Mouse (Mus musculus) liver, embryonic 16.5 days (tissue): Measurements from ENCODE around the gene Clec2l. TPM values are rescaled to one million over a fixed set of nuclear protein-coding genes. Genes with fewer than 3 reads are reported as not detected.

Experiments
- ATAC-seq: fragments of 200-750 bp; cut with Nextera tagmentation; 2 replicates; pipeline ENCODE4 v1.8.0; 2017; ENCODE audit warnings: low read depth, mild to moderate bottlenecking, moderate number of reproducible peaks, moderate library complexity
- H3K27ac ChIP-seq: fragments of 300-500 bp; sonication (generic); 2 replicates; pipeline ENCODE4 v1.5.1; 2014; ENCODE audit warnings: mild to moderate bottlenecking, low read length
- H3K27me3 ChIP-seq: fragments of 300-500 bp; sonication (generic); 2 replicates; pipeline ENCODE4 v1.6.1; 2014; ENCODE audit warnings: low read depth, low read length, mixed read lengths; ENCODE audit not compliant: control insufficient read depth, insufficient read depth
- H3K36me3 ChIP-seq: fragments of 300-500 bp; sonication (generic); 2 replicates; pipeline ENCODE4 v1.6.1; 2014; ENCODE audit warnings: mild to moderate bottlenecking; ENCODE audit not compliant: control insufficient read depth, insufficient read depth
- H3K4me1 ChIP-seq: fragments of 300-500 bp; sonication (generic); 2 replicates; pipeline ENCODE4 v1.6.1; 2014; ENCODE audit warnings: low read depth, low read length, mixed read lengths; ENCODE audit not compliant: control insufficient read depth
- H3K4me2 ChIP-seq: fragments of 300-500 bp; sonication (generic); 2 replicates; pipeline ENCODE4 v1.6.1; 2014; ENCODE audit warnings: low read depth, low read length, mixed read lengths
- H3K4me3 ChIP-seq: fragments of 300-500 bp; sonication (generic); 2 replicates; pipeline ENCODE4 v1.5.1; 2014; ENCODE audit warnings: low read depth, mild to moderate bottlenecking, low read length
- H3K9ac ChIP-seq: fragments of 300-500 bp; sonication (generic); 2 replicates; pipeline ENCODE4 v1.6.1; 2014; ENCODE audit warnings: low read depth, low read length
- H3K9me3 ChIP-seq: fragments of 300-500 bp; sonication (generic); replicated peaks from 2 replicates; pipeline ENCODE4 v1.6.1; 2016; ENCODE audit warnings: low read length; ENCODE audit not compliant: control insufficient read depth
- WGBS: fragments of 180-500 bp; shearing (Covaris S2); extraction: QIAGEN DNeasy Blood & Tissue Kit; methylation state at CpG from one replicate; pipeline ENCODE4 v1.1.7; 2014; ENCODE audit not compliant: insufficient replicate concordance; 5-methylcytosine and 5-hydroxymethylcytosine counted together
- polyA plus RNA-seq: library from polyadenylated mRNA; unstranded; fragments of >200 nt; fragmentation: Nextera tagmentation; extraction: Ambion mirVana; gene quantifications from 2 replicates; pipeline ENCODE4 v1.2.1, GENCODE M21; 2015

Gene Clec2l
- polyA plus RNA-seq, 1 experiment from 2014 or later, result not detected

DNA sequence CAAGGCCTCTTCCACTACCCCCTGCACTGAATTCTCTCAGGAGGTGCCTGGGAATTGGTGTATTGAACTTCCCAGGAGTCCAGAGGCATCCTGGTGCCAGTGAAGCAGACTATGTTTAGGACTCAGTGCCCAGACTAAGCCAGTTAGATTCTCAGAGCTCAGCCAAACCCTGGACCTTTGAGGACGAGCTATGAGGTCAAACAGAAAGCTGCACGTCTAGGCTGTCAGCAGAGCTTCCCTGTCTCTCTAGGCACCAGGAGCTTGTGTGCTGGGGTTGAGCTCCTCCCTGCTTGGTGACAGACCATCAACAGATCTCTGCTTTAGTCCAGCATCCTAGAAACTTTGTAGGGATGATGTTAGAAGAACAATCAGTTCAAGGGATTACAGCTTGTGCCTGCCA is 38.6 kb downstream of the Clec2l start:
- 67% methylated on average over 2 of the region's 2 CpGs for WGBS
- Histone ChIP-seq H3K36me3 (peaks cover 72% of the 10 kb centered on the region), H3K4me3 (no peak overlapping the region), H3K9ac (no peak overlapping the region), H3K4me2 (no peak overlapping the region), H3K4me1 (no peaks in the 10 kb centered on the region), H3K27ac (no peak overlapping the region), H3K27me3 (no peaks in the 10 kb centered on the region), H3K9me3 (no peaks in the 10 kb centered on the region)
- ATAC-seq, result no peak

DNA sequence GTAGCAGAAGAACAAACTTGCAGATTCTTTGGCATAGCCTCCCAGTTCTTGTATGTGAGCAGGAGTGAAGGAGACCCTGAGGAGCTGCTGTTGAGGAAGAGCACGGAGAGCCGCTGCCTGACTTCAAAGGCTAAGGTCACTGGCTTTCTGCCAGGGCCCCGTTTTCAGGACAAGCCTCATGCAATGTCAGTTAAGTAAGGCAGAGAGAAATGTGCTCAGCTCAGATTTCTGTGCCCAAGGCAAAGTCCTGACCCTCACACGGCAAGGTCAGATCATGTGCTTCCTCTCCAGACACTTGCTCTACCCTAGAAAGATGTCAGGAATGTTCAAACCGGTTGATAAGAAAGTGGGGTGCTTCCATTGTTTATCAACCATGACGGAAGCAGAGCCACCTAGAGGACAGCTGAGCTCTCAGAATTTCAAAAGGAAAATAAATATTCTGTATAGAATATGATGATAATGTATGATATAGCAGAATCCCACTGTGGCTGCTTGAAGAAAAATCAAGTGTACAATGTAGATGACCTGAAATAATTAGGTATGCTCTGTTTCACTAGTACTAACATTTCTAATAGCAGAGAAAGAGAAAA is 40.0 kb downstream of the Clec2l start:
- Histone ChIP-seq H3K36me3 (peaks cover 72% of the 10 kb centered on the region), H3K9ac (no peak overlapping the region), H3K9me3 (no peaks in the 10 kb centered on the region), H3K27ac (no peak overlapping the region), H3K4me1 (no peaks in the 10 kb centered on the region), H3K27me3 (no peaks in the 10 kb centered on the region), H3K4me3 (no peak overlapping the region), H3K4me2 (no peak overlapping the region)
- WGBS, result 62% methylated on average over 6 of the region's 6 CpGs
- no peak for ATAC-seq

DNA sequence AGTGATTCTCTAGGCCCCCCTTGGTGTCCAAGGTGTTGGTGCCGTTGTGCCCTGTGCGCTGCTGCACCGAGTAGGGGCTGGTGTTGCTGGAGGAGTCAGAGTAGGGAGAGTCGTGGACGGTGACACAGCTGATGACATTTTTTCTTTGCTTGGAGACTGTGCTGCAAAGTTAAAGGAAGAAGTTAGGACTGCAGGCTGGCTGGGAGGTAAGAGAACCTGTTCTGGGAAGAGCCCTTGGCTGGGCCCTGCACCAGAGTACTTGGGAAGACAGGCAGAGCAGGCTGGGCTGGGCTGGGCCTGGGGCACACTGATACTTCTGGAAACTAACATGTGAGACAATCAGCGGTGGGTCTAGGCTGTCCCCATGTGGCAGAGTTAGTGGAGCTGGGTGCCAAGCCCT is 40.7 kb downstream of the Clec2l start:
- no peak overlapping the region for H3K27ac ChIP-seq

DNA sequence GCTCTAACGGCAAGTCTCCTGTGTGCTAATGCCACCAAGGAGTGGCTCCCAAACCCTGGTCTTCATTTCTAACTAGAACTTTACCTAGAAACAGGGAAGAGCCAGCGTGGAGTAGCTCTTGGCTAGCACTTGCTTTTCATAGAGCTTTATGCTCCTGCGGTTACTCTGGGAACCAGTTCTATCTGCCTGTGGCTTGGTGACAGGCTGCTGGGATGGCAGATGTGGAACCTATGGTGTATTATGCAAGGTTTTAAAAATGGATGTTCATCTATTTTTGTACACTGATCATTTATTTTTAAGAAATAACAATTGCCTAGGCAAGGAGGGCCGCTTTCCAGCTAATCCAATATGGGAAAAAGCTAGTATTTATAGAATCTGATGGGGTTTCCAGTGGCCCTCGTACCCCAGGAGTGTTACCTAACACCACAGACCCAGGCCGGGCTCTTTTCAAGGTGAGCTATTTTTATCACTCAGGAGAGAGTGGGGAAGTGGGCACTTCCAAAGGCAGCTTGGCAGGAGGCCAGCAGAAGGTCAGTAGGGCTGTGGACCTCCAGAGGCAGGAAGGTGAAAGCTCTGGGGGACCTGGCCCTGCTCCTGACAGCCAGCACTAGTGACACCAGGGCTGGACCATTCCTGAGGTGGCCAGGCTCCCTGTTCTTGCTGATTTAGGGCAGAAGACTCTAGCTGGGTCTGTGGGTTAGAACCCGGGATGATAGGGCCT is 41.6 kb downstream of the Clec2l start:
- Histone ChIP-seq H3K36me3 (peaks cover 60% of the 10 kb centered on the region), H3K4me2 (no peak overlapping the region), H3K27me3 (no peaks in the 10 kb centered on the region), H3K27ac (no peak overlapping the region), H3K4me3 (no peak overlapping the region), H3K4me1 (no peaks in the 10 kb centered on the region), H3K9ac (no peak overlapping the region), H3K9me3 (no peaks in the 10 kb centered on the region)
- peak; percentile 56 for ATAC-seq
- 78% methylated on average over 7 of the region's 7 CpGs for WGBS

More for the DNA sequence above, 40.7 kb downstream of the Clec2l start:
- ATAC-seq, result no peak
- Histone ChIP-seq H3K4me3 (no peak overlapping the region), H3K27me3 (no peaks in the 10 kb centered on the region), H3K36me3 (peaks cover 66% of the 10 kb centered on the region), H3K4me1 (no peaks in the 10 kb centered on the region), H3K9me3 (no peaks in the 10 kb centered on the region), H3K9ac (no peak overlapping the region), H3K4me2 (no peak overlapping the region)
- WGBS, result 95% methylated on average over 6 of the region's 6 CpGs

DNA sequence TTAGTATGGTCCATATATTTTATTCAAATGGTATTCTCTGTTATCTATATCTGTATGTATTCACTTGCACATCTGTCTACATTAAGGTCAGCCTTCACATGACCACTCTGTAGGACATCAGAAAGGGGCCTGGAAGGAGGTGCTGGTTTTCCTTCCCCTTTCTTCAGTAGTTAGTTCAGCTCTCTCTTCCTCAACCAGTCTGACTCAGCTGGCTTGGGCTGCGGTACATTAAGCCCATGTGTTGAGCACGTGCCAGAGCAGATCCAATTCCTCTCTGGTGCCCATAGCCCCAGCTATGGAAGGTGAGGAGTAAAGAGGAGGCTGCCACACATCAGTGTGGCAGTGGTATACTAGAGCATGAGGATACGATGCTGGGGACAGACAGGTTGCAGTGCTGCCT is 47.6 kb downstream of the Clec2l start:
- H3K4me3 ChIP-seq, result no peak overlapping the region
- H3K27me3 ChIP-seq, result no peaks in the 10 kb centered on the region
- ATAC-seq, result 0 out of 2 replicates have a peak, but pooled peaks have one; percentile 30
- peaks cover 71% of the 10 kb centered on the region for H3K36me3 ChIP-seq
- H3K27ac ChIP-seq, result no peak overlapping the region
- 74% methylated on average over 3 of the region's 3 CpGs for WGBS
- H3K9me3 ChIP-seq, result no peaks in the 10 kb centered on the region
- no peak overlapping the region for H3K4me2 ChIP-seq
- H3K9ac ChIP-seq, result no peak overlapping the region
- no peaks in the 10 kb centered on the region for H3K4me1 ChIP-seq

DNA sequence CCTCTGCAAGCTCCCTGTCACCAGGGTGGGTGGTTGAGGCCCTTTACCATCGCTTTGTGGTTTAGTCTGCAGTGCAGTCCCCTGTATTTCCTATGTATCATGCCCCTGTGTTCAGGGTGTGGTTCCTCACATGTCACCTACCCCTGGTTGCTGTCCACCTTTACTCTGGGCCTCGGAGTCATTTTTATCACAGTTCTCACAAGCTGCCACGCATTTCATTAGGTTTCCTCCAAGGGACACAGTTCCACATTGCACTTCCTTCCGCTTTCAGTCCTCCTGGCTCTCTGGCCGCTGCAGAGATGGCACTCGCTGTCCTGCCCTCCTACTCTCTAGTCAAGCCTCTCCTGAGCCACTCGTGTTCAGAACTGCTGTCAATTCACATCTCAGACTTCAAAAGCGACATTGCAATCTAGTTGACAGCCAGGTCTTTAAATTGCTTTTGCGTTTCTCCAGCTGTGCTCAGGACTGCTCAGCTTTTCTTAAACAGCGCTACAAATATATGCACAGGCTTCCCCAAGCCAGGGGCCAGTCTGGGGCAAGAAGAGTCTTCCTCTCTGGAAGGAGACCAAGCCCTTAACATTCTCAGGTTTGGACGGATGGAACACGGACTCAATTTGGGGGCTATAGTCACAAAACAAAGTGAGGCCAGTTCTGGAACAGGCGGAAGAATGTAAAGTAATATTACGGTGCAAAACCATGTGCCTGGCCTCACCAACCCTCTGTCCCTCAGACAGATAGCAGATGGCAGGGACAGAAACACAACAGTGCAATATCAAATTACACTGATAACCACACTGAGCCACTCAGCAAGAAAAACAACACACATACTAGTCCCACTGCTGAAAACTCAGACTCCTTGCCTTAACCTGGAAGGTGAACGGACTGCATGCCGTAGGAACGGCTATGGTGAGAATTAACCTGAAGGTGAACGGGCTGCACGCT is 51.4 kb downstream of the Clec2l start:
- no peak overlapping the region for H3K9ac ChIP-seq
- no peak overlapping the region for H3K4me2 ChIP-seq
- H3K4me3 ChIP-seq, result no peak overlapping the region
- H3K27ac ChIP-seq, result no peak overlapping the region
- peaks cover 91% of the 10 kb centered on the region for H3K36me3 ChIP-seq
- no peaks in the 10 kb centered on the region for H3K27me3 ChIP-seq
- H3K9me3 ChIP-seq, result no peaks in the 10 kb centered on the region
- WGBS, result 68% methylated on average over 19 of the region's 19 CpGs
- ATAC-seq, result no peak
- no peaks in the 10 kb centered on the region for H3K4me1 ChIP-seq

DNA sequence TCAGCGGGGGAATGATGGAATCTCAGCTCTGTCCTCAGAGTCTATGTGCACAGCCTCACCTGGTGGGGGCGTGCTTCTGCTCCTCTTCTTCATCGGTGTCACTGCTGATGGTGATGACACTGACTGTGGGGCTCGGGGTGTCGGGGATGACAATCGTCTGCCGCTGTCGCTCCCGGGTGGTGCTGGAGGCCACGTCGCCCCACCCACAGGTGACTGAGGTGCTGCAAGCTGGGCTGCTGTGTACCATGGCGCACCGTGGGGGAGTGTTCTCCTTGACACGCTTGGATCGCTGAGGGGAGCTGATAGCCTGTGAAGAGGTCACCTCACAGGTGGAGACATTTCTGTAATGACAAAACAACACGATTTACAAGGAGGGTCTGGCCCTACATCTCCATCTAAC is 53.0 kb downstream of the Clec2l start:
- H3K9me3 ChIP-seq, result no peaks in the 10 kb centered on the region
- H3K4me3 ChIP-seq, result no peak overlapping the region
- H3K4me2 ChIP-seq, result no peak overlapping the region
- ATAC-seq, result no peak
- no peaks in the 10 kb centered on the region for H3K4me1 ChIP-seq
- H3K27ac ChIP-seq, result no peak overlapping the region
- 90% methylated on average over 16 of the region's 16 CpGs for WGBS
- peaks cover 91% of the 10 kb centered on the region for H3K36me3 ChIP-seq
- H3K9ac ChIP-seq, result no peak overlapping the region
- H3K27me3 ChIP-seq, result no peaks in the 10 kb centered on the region

DNA sequence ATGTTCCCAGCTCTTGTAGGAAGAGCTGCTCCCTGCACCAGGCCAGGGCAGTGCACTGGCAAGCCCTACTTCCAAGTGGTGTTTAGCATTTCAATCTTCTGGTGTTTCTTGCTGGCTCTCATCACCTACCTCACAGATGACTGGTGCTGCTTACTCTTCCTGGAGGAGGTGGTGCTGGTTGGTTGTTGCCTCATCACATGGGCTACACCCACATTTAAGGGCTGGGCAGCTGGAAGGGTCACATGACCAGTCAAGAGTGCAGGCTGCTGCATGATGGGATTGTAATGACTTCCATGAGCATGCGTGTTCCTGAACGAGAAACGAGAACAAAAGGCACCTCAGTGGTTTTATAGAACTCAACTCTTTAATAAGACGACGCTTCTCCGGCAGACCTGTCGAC is 55.8 kb downstream of the Clec2l start:
- ATAC-seq, result no peak
- Histone ChIP-seq H3K27me3 (no peaks in the 10 kb centered on the region), H3K27ac (no peak overlapping the region), H3K4me2 (no peak overlapping the region), H3K36me3 (peaks cover 84% of the 10 kb centered on the region), H3K4me3 (no peak overlapping the region), H3K9me3 (no peaks in the 10 kb centered on the region), H3K9ac (no peak overlapping the region), H3K4me1 (no peaks in the 10 kb centered on the region)
- 91% methylated on average over 7 of the region's 7 CpGs for WGBS

DNA sequence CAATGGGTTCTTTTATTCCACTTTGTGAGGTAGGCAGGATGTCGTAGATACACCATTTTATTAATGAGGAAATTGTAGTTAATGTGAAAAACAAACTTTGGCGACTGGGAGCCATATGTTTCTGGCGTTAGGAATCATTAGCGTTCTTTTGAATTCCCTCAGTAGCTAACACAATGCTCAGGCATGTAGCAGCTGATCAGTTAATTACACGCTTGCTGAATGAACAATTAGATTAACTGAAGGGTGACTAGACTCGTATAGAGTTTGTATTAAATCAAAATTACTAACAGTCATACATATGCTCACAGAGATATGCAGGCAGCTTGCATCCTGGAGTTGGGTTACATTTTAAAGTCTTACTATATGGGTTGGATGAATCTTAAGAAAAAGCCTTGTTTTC is 56.4 kb downstream of the Clec2l start:
- Histone ChIP-seq H3K9ac (no peak overlapping the region), H3K4me2 (no peak overlapping the region), H3K27ac (no peak overlapping the region), H3K4me1 (no peaks in the 10 kb centered on the region), H3K36me3 (peaks cover 78% of the 10 kb centered on the region), H3K27me3 (no peaks in the 10 kb centered on the region), H3K4me3 (no peak overlapping the region), H3K9me3 (no peaks in the 10 kb centered on the region)
- 91% methylated on average over 6 of the region's 6 CpGs for WGBS
- ATAC-seq, result no peak
